Mouse (Mus musculus): ENCODE results near the gene Scn5a.

- no peak for TF ChIP-seq CTCF (conservative IDR thresholded peaks at IDR 0.05 in 1 of 2, IDR thresholded peaks at IDR 0.05 in 1 of 2; ENCODE audit: low read depth in 2 of 2, low read length in 2 of 2)
- TF ChIP-seq MEF2A (IDR thresholded peaks at IDR 0.05; ENCODE audit: borderline replicate concordance, low read depth, low read length) = no peak
- no peak for TF ChIP-seq POLR2A (IDR thresholded peaks at IDR 0.05; ENCODE audit: low read depth, low read length)
- TF ChIP-seq MAFK (IDR thresholded peaks at IDR 0.05; ENCODE audit: insufficient replicate concordance, low read length) = no peak
- no peak for TF ChIP-seq TCF12 (IDR thresholded peaks at IDR 0.05; ENCODE audit: low read depth, low read length)
- no peak for TF ChIP-seq EP300 (IDR thresholded peaks at IDR 0.05; ENCODE audit: low read length)
- TF ChIP-seq ZKSCAN1 (IDR thresholded peaks at IDR 0.05; ENCODE audit: borderline replicate concordance, low read depth, low read length) = no peak
- no peak for TF ChIP-seq TBP (conservative IDR thresholded peaks at IDR 0.05; ENCODE audit: low read depth, low read length)
- no peak for TF ChIP-seq RAD21 (IDR thresholded peaks at IDR 0.05; ENCODE audit: low read depth, low read length)
- no peak for TF ChIP-seq CHD2 (IDR thresholded peaks at IDR 0.05; ENCODE audit: low read length)
- no peak for TF ChIP-seq MAX (IDR thresholded peaks at IDR 0.05; ENCODE audit: low read length)
These were observed 4.5 kb downstream of the Scn5a start for GRCm38 (mm10) chr9:119574366-119574765.

All from CH12.LX (cell line).